Mouse (Mus musculus): ENCODE measurements around the gene Zfp771.

Gene Zfp771

GRCm38 (mm10) chr7:127253821-127254769, 10.0 kb downstream of the Zfp771 start:
- peak; percentile 82 to 96 for DNase-seq (ENCODE audit: low spot score in 2 of 2)

GRCm38 (mm10) chr7:127255008-127255407, 10.9 kb downstream of the Zfp771 start:
- no peak for DNase-seq (ENCODE audit: low spot score in 2 of 2)

- no peak for DNase-seq (ENCODE audit: low spot score in 2 of 2)
Measured at GRCm38 (mm10) chr7:127255965-127256364, 11.9 kb downstream of the Zfp771 start.

- DNase-seq (ENCODE audit: low spot score in 2 of 2), result no peak
Measured at GRCm38 (mm10) chr7:127256518-127256917, 12.4 kb downstream of the Zfp771 start.

DNA sequence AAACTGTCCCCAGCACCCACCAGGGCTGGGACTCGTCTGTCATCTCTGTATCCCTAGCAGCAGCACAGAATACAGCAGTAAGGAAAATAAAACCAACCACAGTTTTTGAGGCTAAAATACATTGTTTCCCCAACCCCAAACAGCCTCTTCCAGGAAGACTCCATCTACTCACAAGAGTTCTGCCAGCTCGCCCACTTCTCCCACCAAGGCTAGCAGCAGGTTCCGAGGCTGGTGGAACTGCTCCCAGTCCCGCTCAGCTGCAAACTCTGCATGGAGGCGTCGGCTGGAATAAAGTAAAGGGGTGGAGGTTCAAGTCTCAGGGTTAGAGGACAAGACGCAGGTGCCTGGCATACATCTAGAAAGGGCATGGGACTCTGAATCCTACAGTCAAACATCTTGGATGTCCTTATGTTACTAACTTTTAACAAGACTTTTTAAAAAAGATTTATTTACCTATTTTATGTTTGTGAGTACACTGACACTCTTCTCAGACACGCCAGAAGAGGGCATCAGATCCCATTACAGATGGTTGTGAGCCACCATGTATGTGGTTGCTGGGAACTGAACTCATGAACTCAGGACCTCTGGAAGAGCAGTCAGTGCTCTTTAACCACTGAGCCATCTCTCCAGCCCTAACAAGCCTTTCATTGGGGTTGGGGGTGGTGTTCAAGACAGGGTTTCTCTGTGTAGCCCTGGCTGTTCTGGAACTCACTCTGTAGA, 15.3 kb downstream of the Zfp771 start:
- DNase-seq (ENCODE audit: low spot score in 2 of 2), result no peak

DNA sequence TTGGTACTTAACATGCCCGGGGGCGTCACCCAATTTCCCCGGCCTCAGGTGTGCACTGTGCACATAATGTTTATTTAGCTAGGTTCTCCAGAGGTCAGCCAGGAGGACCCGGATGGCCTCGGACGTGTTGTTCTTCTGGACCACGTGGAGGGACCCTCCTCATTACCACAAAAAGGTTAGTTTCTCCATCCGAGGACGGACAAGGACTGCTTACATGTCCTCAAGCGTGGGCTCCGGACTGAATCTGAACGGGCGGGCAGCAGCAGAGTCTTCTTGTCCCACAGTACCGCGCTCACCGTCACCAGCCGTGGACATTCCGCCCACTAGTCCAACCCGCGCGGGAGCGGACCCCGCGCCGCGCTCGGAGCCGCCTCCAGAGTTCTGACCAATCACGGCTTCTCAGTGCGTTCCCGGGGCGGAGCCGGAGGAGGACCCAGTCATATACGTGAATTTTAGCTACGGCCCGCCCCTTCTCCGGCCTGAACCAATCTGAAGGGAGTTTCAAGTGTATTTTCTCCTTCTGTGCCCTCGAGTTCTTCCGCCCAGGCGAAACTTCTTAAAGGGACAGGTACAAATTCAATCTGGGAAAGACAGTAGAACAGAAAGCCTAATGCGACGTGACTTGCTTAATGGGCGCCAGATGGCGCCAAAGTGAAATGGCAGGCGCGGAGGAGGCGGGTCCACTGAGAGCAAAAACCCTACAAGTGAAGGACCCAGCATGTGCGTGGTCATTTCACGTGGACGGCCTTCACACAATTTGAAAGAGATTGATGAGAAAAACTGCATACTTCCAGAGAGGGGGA, 16.4 kb downstream of the Zfp771 start, which contains the start of gene Dctpp1:
Gene Dctpp1, minus strand, starts transcription at position 401 of the 803 bp plus-strand sequence.
- DNase-seq (ENCODE audit: low spot score in 2 of 2), result peak; percentile 87 to 95

DNA sequence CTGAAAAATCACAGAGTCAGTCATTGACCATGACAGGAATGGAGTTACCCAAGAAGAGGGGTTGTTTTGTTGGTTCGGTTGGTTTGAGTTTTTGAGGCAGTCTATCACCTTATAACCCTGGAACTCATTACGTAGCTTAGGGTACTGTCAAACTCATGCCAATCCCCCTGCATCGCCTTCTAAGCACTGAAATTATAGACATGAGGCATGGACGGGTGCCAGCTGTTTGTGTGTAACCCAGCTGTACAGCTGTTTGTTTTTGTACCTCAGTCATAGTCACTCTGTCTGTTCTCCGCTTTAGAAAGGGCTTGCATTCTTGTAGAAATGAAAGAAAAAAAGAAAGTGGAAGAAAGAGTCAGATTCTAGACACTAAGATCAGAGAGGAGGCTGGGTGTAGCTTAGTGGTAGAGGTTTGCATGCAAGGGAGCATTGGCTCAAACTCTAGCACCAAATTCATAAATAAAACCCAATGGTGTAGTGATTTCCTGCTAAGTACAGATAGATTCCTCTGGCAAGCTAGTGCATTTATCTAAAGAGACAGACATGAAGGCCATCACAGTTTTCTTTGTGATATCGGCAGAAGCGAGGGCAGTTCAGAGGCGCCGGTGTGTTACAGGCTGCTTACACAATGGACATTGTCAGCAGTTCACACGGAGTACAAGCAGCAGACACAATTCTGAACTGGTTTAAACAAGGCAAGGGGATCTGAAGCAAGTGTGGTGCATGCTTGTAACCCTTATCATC, 18.3 kb downstream of the Zfp771 start:
- DNase-seq (ENCODE audit: low spot score in 2 of 2), result no peak

GRCm38 (mm10) chr7:127263526-127263925, 19.5 kb downstream of the Zfp771 start:
- no peak for DNase-seq (ENCODE audit: low spot score in 2 of 2)

GRCm38 (mm10) chr7:127270256-127270655, 26.2 kb downstream of the Zfp771 start:
- no peak for DNase-seq (ENCODE audit: low spot score in 2 of 2)

DNA sequence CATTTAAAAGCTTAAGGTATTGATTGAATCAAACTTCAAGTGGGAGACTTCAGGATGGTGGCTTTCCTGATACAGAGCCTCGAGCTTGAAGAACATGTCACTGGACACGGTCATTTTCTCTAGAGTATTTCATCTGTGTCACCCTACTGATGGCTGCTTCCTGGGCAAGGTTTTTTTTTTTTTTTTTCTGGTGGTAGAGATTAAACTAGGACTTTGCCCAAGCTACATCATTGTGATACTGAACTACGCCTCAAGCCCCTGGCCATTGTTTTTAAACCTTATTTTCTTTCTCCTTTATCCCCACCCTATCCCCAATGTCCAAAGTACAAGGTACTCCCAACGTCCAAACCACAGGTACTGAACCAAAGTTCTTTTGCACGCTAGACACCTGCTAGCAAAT, 26.6 kb downstream of the Zfp771 start:
- no peak for DNase-seq (ENCODE audit: low spot score in 2 of 2)

DNA sequence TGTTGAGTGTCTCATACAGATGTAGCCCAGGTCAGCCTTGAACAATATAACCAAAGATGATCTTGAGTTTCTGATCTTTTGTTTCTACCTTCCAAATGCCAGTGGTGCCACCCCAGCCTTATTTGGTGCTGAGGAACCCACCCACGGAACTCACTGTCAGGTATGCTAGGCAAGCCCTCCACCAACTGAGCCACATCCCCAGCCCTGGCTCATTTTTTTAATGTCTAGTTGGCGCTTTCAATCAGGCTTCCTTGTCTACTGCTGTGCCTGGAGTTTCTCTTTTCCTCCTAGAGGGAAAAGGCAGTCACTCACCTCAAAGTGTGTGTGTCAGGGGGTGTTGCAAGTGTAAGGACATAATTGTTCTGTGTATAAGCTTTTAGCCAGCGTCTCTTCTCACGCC, 27.0 kb downstream of the Zfp771 start:
- DNase-seq (ENCODE audit: low spot score in 2 of 2), result no peak

DNA sequence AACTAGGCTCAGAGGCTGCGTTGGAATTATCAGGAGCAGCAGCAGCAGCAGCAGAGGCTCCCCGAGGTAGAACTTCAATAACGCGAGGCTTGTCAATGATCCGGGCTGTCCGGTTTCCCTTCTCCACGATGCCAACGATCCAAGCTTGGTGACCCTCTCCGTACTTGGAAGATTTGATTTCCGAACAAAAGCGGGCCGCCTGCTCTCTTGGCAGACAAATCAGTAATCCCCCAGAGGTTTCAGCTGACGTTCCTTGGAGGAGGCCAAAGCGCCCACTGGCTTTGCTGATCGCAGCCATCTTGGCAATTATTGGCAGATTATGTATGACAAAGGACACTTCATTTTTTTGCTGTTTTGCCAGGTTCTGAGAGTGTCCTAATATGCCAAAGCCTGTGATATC, 28.5 kb downstream of the Zfp771 start:
- no peak for DNase-seq (ENCODE audit: low spot score in 2 of 2)

DNA sequence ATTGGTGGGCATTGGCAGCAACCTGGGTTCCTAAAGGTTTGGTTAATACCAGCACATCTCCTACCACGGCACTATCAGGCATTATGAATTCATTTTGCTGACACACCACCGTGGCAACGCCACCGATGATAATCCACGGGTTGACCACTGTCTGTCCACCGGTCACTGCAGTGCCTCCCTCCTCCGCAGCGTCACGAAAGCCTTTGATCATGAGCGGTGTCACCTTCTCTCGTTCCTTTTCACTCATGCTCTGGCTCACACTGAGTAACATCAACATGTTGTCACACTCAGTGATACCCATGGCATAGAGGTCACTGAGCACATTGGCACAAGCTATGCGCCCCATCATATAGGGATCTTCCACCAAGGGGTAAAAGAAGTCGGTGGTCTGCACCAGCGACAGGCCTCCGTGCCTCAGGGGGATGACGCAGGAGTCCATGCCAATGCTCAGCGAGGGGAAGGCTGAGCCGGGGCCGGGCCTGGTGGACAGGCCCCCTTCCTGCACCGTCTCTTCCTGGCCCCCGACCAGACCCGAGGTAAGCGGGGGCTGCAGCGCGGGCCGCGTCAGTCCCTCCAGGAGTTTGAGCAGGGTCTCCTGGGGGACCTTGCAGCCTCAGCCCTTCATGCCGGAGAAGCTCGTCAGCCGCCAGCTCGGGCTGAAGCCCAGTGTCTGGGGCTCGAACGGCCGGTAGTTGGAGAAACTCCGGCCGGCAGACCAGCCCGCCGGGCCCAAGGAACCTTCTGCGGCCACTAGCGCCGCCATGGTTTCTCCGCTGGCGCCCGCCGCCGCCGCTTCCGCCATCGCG, 29.2 kb downstream of the Zfp771 start:
- peak in 1 of 2 experiments; percentile 51 for DNase-seq (ENCODE audit: low spot score in 2 of 2)

DNA sequence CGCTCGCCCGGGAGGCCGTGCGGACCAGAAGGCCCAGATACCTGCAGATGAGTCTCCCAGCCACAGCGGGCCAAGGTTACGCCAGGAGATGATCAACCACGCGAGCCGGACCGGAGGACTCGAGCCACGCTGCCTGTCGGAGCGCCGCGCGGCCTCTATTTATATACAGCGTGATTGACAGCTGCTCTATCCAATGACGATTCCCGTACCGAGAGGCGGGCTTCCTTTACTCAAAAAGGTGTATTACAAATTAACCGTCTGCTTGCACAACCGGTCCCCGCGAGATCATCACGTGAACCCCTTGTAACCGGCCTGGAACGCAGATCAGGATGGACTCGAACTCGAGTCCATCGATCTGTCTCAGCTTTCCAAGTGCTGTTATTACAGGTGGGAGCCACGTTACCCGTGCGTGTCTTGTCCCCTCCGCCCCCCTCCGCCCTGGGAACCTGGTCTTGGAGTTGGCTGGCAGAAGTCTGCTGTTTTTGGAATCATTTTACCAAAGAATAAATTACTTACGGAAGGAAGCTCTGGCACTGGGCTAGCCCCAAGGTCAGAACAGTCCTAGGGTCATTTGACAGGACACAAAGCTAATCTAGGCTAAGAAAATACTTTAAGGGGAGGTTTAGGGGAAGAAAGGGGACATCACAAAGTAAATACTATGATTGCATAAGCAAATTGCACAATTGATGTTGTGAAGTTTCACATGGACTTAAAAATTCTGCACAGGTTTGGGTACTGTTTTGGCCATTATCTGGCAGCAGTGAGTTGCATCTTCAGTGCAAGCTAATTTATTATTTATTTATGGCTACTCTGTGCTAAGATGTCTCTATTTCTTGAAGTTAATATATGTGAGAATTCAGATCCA, 30.1 kb downstream of the Zfp771 start, which contains the start of gene Sephs2:
Gene Sephs2, minus strand, starts transcription at position 131 of the 865 bp plus-strand sequence.
- peak; percentile 88 to 96 for DNase-seq (ENCODE audit: low spot score in 2 of 2)

GRCm38 (mm10) chr7:127276519-127276961, 32.5 kb downstream of the Zfp771 start:
- DNase-seq (ENCODE audit: low spot score in 2 of 2), result no peak

- DNase-seq (ENCODE audit: low spot score in 2 of 2), result peak in 1 of 2 experiments; percentile 36
Measured at GRCm38 (mm10) chr7:127278311-127278710, 34.2 kb downstream of the Zfp771 start.

GRCm38 (mm10) chr7:127280092-127280491, 36.0 kb downstream of the Zfp771 start:
- no peak for DNase-seq (ENCODE audit: low spot score in 2 of 2)

- DNase-seq (ENCODE audit: low spot score in 2 of 2), result no peak
Measured at GRCm38 (mm10) chr7:127281114-127281513, 37.0 kb downstream of the Zfp771 start.

DNA sequence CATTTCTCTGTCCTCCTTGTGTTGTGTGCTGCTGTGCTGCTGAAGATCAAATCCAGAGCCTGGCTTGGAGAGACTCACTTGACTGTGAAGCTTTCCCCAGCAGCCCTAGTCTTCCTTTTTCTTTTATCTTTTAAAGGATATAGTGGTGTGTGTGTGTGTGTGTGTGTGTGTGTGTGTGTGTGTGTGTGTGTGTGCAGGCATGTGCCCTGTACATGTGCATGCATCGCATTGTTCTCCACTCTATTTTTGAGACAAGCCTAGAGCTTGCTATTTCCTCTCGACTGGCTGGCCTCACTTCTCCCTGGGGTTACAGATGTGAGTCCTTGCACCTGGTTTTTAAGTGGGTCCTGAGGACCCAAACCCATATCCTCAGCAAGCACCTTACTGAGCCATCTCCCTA, 38.1 kb downstream of the Zfp771 start:
- DNase-seq (ENCODE audit: low spot score in 2 of 2), result no peak

All from cerebellum, postnatal 4 days (tissue).